Mouse (Mus musculus) ovary, adult 2 months (tissue): Measurements from ENCODE around the gene Eef1akmt2. TPM values are rescaled to one million over a fixed set of nuclear protein-coding genes. Genes with fewer than 3 reads are reported as not detected.

Source experiments
- polyA plus RNA-seq: library from polyadenylated mRNA; depleted of rRNA; stranded (reverse); fragments of >200 nt; gene quantifications from 2 replicates; pipeline ENCODE4 v1.2.3, GENCODE M21; 2012; rRNA removed

Eef1akmt2 gene
- polyA plus RNA-seq = 4.1 and 6.2 TPM in 2 replicates

DNA sequence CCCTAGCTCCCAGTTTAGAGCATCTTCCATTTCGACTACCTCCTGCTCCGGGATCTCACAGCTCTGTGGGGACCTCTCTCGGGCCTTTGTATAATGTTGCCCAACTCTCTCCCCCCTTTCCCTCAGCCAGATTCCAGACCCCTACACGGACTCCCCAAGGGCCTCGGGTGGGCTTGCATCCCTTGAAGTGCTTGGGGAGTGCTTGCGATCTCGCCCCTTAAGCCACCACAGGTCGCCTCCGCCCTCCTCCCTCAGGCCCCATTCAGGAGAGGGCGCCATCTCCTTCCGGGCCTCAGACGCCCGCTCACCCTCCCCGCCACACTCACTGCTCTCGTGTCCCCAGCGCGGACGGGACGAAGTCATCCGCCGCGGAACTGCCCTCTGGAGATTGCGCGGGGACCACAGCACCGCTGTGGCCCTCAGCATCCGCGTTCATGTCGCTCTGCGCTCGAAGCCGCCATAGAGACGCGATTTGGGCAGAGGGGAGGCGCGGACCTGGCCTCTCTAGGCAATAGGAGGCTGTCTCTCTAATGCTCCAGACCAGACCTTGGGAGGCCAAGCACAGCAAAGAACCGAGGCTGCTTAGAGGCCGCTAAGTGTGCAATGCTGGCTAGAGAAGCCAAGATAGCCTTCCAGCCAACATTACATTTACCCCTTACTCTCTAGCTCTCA, at the start of gene Eef1akmt2:
Eef1akmt2 (minus strand) TSS at position 501 of the 672 bp plus-strand sequence.

GRCm38 (mm10) chr7:132859042-132859958, 6.8 kb upstream of the Eef1akmt2 start, which contains the start of gene Abraxas2:
TSS of gene Abraxas2 (plus strand) at chr7:132859225.

DNA sequence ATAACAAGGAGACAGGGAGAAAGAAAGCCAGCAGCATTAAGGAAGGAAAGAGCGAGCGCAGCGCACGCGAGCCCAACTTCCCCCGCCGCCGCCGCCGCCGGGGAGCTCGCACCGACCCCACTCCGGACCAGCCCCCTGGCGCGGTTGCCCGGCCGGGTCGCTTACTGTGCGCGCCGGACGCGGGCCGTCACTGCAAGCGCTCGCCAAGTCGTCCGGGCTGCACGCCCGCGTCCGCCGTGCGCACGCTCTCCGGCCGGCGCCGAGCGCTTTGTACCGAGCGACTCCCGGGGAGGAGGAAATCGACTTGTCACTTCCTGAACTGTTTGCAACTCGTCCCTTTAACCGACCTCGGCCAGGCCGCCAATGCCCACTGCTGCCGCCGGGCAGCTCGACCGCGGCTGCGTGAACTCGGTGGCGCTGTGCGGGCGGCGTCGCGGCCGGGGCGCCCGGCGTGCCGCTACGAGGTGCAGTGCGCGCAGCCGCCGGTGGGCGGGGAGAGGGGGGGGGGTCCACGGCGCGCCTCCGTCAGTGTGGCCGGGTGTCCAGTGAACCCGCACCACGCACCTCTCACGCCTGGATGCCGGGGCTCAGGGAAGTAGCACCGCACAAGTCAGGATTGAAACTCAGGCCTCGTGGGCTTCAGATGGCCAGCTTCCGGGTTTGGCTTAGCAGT, 38.9 kb downstream of the Eef1akmt2 start, which contains the start of gene Fam53b:
Fam53b (minus strand) TSS at position 471 of the 673 bp plus-strand sequence.

Other genes with a start within 250 kb of the Eef1akmt2 start
- gene Lhpp, start 242.0 kb downstream of the Eef1akmt2 start, polyA plus RNA-seq = 34.3 and 42.8 TPM in 2 replicates
- gene Fam53b, start 38.8 kb downstream of the Eef1akmt2 start, polyA plus RNA-seq = 48.8 and 56.4 TPM in 2 replicates
- 6.7 and 8.3 TPM in 2 replicates for gene Abraxas2, start 6.6 kb upstream of the Eef1akmt2 start, polyA plus RNA-seq
- gene Zranb1, start 78.5 kb upstream of the Eef1akmt2 start, polyA plus RNA-seq = 7.1 and 8.0 TPM in 2 replicates